Mouse (Mus musculus) lung, postnatal 14 days (tissue): ENCODE results near the gene Rabepk.
"Not testable (repeated sequence)": the region's sequence is repeated elsewhere in the genome, so short reads cannot be mapped to it uniquely, and the experiment has no call there.

ENCODE experiments used
- DNase-seq: peaks from one replicate; pipeline ENCODE4 v3.0.0; 2021

Rabepk gene

GRCm38 (mm10) chr2:34804172-34804571 is 4.5 kb upstream of the Rabepk start:
- DNase-seq, result no peak

GRCm38 (mm10) chr2:34803746-34804145 is 4.0 kb upstream of the Rabepk start:
- DNase-seq, result no peak

GRCm38 (mm10) chr2:34802565-34803245 is 3.0 kb upstream of the Rabepk start:
- DNase-seq, result peak; percentile 24

- DNase-seq, result peak; percentile 98
These were observed 2.1 kb upstream of the Rabepk start for GRCm38 (mm10) chr2:34801516-34802482.

GRCm38 (mm10) chr2:34800371-34800770 is 659 bp upstream of the Rabepk start:
- no peak for DNase-seq

- no peak for DNase-seq
These were observed 4.3 kb downstream of the Rabepk start for GRCm38 (mm10) chr2:34795426-34795825.

- DNase-seq, result no peak
These were observed 5.2 kb downstream of the Rabepk start for GRCm38 (mm10) chr2:34794511-34794910.

GRCm38 (mm10) chr2:34792543-34792942 is 7.2 kb downstream of the Rabepk start:
- not testable (repeated sequence) for DNase-seq

GRCm38 (mm10) chr2:34790282-34790681 is 9.4 kb downstream of the Rabepk start:
- no peak for DNase-seq

GRCm38 (mm10) chr2:34784085-34784484 is 15.6 kb downstream of the Rabepk start:
- DNase-seq, result peak; percentile 54

- no peak for DNase-seq
These were observed 16.4 kb downstream of the Rabepk start for GRCm38 (mm10) chr2:34783064-34784020.

GRCm38 (mm10) chr2:34777237-34777868 is 22.4 kb downstream of the Rabepk start:
- DNase-seq, result no peak

GRCm38 (mm10) chr2:34774493-34774892 is 25.2 kb downstream of the Rabepk start:
- DNase-seq, result no peak

- no peak for DNase-seq
These were observed 26.0 kb downstream of the Rabepk start for GRCm38 (mm10) chr2:34773673-34774072.

GRCm38 (mm10) chr2:34772252-34773235 is 27.2 kb downstream of the Rabepk start:
- no peak for DNase-seq

- DNase-seq, result peak; percentile 98
These were observed 28.1 kb downstream of the Rabepk start, which contains the start of gene Hspa5 for GRCm38 (mm10) chr2:34771368-34772226. TSS of gene Hspa5 (plus strand) at chr2:34771970.

- no peak for DNase-seq
These were observed 28.8 kb downstream of the Rabepk start for GRCm38 (mm10) chr2:34770951-34771350.

- DNase-seq, result no peak
These were observed 29.7 kb downstream of the Rabepk start for GRCm38 (mm10) chr2:34770049-34770448.

- DNase-seq, result no peak
These were observed 34.9 kb downstream of the Rabepk start for GRCm38 (mm10) chr2:34764801-34765200.

GRCm38 (mm10) chr2:34762872-34763271 is 36.8 kb downstream of the Rabepk start:
- DNase-seq, result no peak
